Mouse (Mus musculus) cerebellum, adult 2 months (tissue): Measurements from ENCODE around the gene Sbf2.

Experiments used
- CTCF ChIP-seq: fragments of 200-500 bp; IDR thresholded peaks from 2 replicates; pipeline ENCODE4 v1.5.1; 2011; ENCODE audit warnings: low read depth, mild to moderate bottlenecking, control low read depth, low read length, moderate library complexity, borderline replicate concordance; ENCODE audit not compliant: insufficient read depth
- POLR2A ChIP-seq: fragments of 200-500 bp; IDR thresholded peaks from 2 replicates; pipeline ENCODE4 v1.6.1; 2011; ENCODE audit warnings: low read length, control low read depth, borderline replicate concordance; ENCODE audit not compliant: insufficient read depth

DNA sequence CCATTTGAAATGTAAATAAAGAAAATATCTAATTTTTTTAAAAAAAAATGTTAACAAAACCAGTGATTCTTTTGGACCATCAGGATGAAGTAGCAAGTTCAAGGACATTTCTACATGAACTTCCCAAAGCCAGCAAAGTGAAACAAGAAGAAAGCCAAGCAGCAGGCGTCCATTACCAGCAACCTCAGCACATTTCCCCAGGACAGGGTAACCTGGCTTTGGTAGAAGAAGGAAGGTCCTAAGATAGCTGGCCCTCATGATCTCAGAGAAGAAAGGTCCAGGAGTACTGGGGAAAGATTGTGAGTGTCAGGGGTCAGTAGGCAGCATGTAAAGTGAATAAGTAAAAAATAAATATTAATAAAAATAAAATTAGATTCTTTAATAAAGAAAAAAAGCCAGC, 27.0 kb downstream of the Sbf2 start:
- TF ChIP-seq CTCF (no peak), POLR2A (no peak)
